Mouse (Mus musculus): ENCODE measurements at regions not wholly inside any gene's neighbourhood (a gene's known extent, or its start where the extent isn't known, plus 50 kb on each side); places are given as distances from the start of the nearest gene placed in this dataset.

DNA sequence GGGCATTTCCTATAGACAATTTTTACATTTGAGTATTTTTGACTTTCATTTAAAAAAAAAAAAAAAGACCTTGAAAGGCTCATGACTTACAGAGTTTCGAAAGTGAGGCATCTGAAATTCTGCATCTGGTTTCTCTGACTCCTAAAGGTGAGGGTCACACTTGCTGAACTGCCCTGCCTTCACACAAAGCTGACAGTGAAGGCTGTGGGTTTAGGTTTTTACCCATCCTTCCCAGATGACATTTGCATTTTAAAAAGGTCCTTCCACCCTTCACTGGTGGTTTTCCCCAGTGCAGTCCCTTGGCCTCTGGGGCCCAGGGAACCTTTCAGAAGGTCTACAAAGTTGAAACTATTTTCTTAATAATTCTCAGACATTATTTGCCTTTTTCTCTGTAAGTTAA is 76.4 kb upstream of the Slit3 start:
- no peak for DNase-seq (ENCODE audit: extremely low read depth, low read depth, low spot score)
- no peak overlapping the region for H3K9ac ChIP-seq (ENCODE audit: low read depth, low read length)
- H3K27ac ChIP-seq (replicated peaks; ENCODE audit: insufficient read depth, low read depth, low read length), result no peak overlapping the region
- no peaks in the 10 kb centered on the region for H3K79me2 ChIP-seq (ENCODE audit: control insufficient read depth, insufficient read depth, low read length)
- H3K27me3 ChIP-seq (ENCODE audit: control insufficient read depth, insufficient read depth, low read length), result no peaks in the 10 kb centered on the region
- WGBS, result 80% methylated on average over 1 of the region's 1 CpGs
- H3K4me3 ChIP-seq (ENCODE audit: insufficient read depth, low read depth, low read length), result no peak overlapping the region
- TF ChIP-seq POLR2A (IDR thresholded peaks at IDR 0.05; ENCODE audit: extremely low read depth, insufficient read depth, low read length) (no peak), CTCF (IDR thresholded peaks at IDR 0.05; ENCODE audit: low read depth, low read length) (no peak)
- no peaks in the 10 kb centered on the region for H3K36me3 ChIP-seq (ENCODE audit: control insufficient read depth, insufficient read depth, low read length)
- H3K4me1 ChIP-seq (ENCODE audit: control insufficient read depth, insufficient read depth, low read length), result no peaks in the 10 kb centered on the region

DNA sequence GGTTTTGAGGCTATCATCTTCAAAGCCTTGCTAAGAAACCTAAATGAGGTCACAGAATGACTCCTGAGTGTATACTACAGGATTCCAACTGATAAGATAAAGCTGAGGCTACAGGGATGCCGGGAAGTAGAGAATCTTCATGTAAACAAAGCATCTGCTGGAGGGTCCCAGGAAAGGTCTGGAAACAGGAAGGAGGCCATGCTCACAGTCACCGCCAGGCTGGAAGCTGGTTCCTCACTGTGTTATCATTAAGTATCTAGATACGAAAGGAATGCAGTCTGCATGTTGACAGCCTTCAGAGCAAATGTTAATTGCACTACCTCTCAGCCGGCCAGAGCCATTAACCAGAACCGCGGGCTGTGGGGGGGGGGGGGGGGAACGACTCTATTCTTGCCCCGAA is 96.6 kb upstream of the Slit3 start:
- Histone ChIP-seq H3K4me1 (ENCODE audit: control insufficient read depth, insufficient read depth, low read length) (no peaks in the 10 kb centered on the region), H3K36me3 (ENCODE audit: control insufficient read depth, insufficient read depth, low read length) (no peaks in the 10 kb centered on the region), H3K27me3 (ENCODE audit: control insufficient read depth, insufficient read depth, low read length) (no peaks in the 10 kb centered on the region), H3K79me2 (ENCODE audit: control insufficient read depth, insufficient read depth, low read length) (no peaks in the 10 kb centered on the region), H3K9ac (ENCODE audit: low read depth, low read length) (no peak overlapping the region), H3K4me3 (ENCODE audit: insufficient read depth, low read depth, low read length) (no peak overlapping the region), H3K27ac (replicated peaks; ENCODE audit: insufficient read depth, low read depth, low read length) (no peak overlapping the region)
- no peak for TF ChIP-seq POLR2A (IDR thresholded peaks at IDR 0.05; ENCODE audit: extremely low read depth, insufficient read depth, low read length)
- TF ChIP-seq CTCF (IDR thresholded peaks at IDR 0.05; ENCODE audit: low read depth, low read length), result no peak
- DNase-seq (ENCODE audit: extremely low read depth, low read depth, low spot score), result no peak
- 9% methylated on average over 8 of the region's 8 CpGs for WGBS

DNA sequence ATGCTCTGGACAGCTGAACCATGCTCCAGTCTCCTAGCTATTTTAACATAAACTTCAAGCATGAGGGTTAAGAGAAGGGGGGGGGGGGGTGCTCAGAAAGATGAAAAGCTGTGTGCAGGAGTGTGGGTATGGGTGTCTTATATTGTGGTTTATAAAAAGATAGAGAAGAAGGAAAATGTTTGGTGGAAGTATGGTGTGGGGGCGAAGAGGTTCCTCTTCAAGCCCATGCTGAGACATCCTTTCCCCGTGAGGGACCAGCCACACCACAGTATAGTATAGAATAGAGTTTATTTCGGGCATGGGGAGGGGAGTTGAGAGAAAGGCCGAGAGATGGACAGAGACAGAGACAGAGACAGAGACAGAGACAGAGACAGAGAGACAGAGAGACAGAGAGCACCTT is 97.2 kb upstream of the Slit3 start:
- DNase-seq (ENCODE audit: extremely low read depth, low read depth, low spot score), result no peak
- Histone ChIP-seq H3K27ac (replicated peaks; ENCODE audit: insufficient read depth, low read depth, low read length) (no peak overlapping the region), H3K4me3 (ENCODE audit: insufficient read depth, low read depth, low read length) (no peak overlapping the region), H3K27me3 (ENCODE audit: control insufficient read depth, insufficient read depth, low read length) (no peaks in the 10 kb centered on the region), H3K79me2 (ENCODE audit: control insufficient read depth, insufficient read depth, low read length) (no peaks in the 10 kb centered on the region), H3K36me3 (ENCODE audit: control insufficient read depth, insufficient read depth, low read length) (no peaks in the 10 kb centered on the region), H3K9ac (ENCODE audit: low read depth, low read length) (no peak overlapping the region), H3K4me1 (ENCODE audit: control insufficient read depth, insufficient read depth, low read length) (no peaks in the 10 kb centered on the region)
- 81% methylated on average over 4 of the region's 4 CpGs for WGBS
- TF ChIP-seq POLR2A (IDR thresholded peaks at IDR 0.05; ENCODE audit: extremely low read depth, insufficient read depth, low read length) (no peak), CTCF (IDR thresholded peaks at IDR 0.05; ENCODE audit: low read depth, low read length) (no peak)

DNA sequence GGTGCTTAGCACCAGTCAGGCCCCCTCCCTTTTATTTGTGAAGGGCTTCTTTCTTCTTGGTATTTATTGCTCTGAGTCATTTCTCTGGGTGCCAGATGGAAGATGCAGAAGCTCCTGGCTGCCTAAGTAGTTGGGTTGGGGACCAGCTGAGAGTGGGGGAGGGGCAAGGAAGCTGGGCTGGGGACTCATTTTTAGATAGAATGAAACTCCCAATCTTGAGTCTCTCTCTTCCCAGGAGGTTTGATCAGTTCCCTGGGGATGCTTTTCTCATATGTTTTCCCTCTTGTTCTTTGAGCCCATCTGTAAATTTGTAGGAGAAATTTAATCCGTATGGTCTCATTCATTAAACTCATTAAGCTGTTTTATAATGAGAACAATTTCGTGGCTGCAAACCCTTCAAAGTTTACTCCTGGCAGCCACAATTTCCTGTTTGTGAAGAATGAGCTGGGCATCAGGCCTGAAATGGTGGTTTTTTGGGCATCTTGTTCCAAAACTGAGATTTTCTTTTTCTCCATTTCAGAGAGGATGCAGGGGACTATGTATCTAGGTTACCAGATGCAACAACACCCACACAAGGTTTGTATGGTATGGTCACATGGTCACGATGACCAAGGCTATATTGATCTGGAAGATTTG is 98.9 kb upstream of the Slit3 start:
- Histone ChIP-seq H3K36me3 (ENCODE audit: control insufficient read depth, insufficient read depth, low read length) (no peaks in the 10 kb centered on the region), H3K27me3 (ENCODE audit: control insufficient read depth, insufficient read depth, low read length) (no peaks in the 10 kb centered on the region), H3K27ac (replicated peaks; ENCODE audit: insufficient read depth, low read depth, low read length) (no peak overlapping the region), H3K4me1 (ENCODE audit: control insufficient read depth, insufficient read depth, low read length) (no peaks in the 10 kb centered on the region), H3K9ac (ENCODE audit: low read depth, low read length) (no peak overlapping the region), H3K79me2 (ENCODE audit: control insufficient read depth, insufficient read depth, low read length) (no peaks in the 10 kb centered on the region), H3K4me3 (ENCODE audit: insufficient read depth, low read depth, low read length) (no peak overlapping the region)
- DNase-seq (ENCODE audit: extremely low read depth, low read depth, low spot score), result no peak
- WGBS, result 66% methylated on average over 3 of the region's 3 CpGs
- no peak for TF ChIP-seq CTCF (IDR thresholded peaks at IDR 0.05; ENCODE audit: low read depth, low read length)
- no peak for TF ChIP-seq POLR2A (IDR thresholded peaks at IDR 0.05; ENCODE audit: extremely low read depth, insufficient read depth, low read length)

DNA sequence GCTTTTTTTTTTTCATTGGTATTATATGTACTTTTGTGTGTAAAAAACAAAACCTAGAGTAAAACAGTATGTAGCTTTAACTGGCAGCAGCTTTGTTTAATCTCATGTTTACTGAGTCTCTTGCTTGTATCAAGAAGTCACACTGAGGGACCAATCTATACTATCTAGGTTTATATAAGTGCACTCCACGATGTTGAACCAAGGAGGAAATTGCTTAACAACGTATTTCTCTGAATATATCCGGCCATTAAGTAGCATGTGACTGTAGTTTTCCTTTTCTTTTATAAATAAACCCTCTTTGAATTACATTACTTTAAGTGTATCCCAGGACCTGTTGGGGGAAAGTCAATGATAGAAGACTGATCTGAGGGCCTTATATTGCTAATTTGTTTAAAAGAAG is 104.0 kb upstream of the Slit3 start:
- peaks cover 7% of the 10 kb centered on the region; the same call in 1 of the 2 replicates for H3K4me1 ChIP-seq (ENCODE audit: control insufficient read depth, insufficient read depth, low read length)
- no peaks in the 10 kb centered on the region for H3K79me2 ChIP-seq (ENCODE audit: control insufficient read depth, insufficient read depth, low read length)
- no peak overlapping the region for H3K27ac ChIP-seq (replicated peaks; ENCODE audit: insufficient read depth, low read depth, low read length)
- no peaks in the 10 kb centered on the region for H3K36me3 ChIP-seq (ENCODE audit: control insufficient read depth, insufficient read depth, low read length)
- TF ChIP-seq POLR2A (IDR thresholded peaks at IDR 0.05; ENCODE audit: extremely low read depth, insufficient read depth, low read length), result no peak
- TF ChIP-seq CTCF (IDR thresholded peaks at IDR 0.05; ENCODE audit: low read depth, low read length), result no peak
- H3K4me3 ChIP-seq (ENCODE audit: insufficient read depth, low read depth, low read length), result no peak overlapping the region
- H3K27me3 ChIP-seq (ENCODE audit: control insufficient read depth, insufficient read depth, low read length), result no peaks in the 10 kb centered on the region
- no peak overlapping the region for H3K9ac ChIP-seq (ENCODE audit: low read depth, low read length)
- 47% methylated on average over 3 of the region's 3 CpGs for WGBS
- no peak for DNase-seq (ENCODE audit: extremely low read depth, low read depth, low spot score)
